Mouse (Mus musculus) left cerebral cortex, postnatal 36 days (tissue): ENCODE results near the gene Elovl6. TPM values are rescaled to one million over a fixed set of nuclear protein-coding genes. Genes with fewer than 3 reads are reported as not detected.

Experiments used
- DNase-seq, 2 experiments: peaks; one replicate each; pipeline ENCODE4 v3.0.0; 2021 to 2022; ENCODE audit warnings: low spot score in 2 of 2, mixed read lengths in 1 of 2
- intact Hi-C: fragments of 180-260 bp; cut with DNase I; formaldehyde crosslinking; loops from one replicate; pipeline ENCODE4 v1.15.1; 2025
- total RNA-seq, 2 experiments: library from RNA; stranded (reverse); gene quantifications; 2 replicates each; pipeline ENCODE4 v1.2.3; 2021

Gene Elovl6
- total RNA-seq, 2 experiments from 2014 or later = 25.7 to 34.1 TPM

- intact Hi-C loops = no loop called here
- no peak for DNase-seq
Measured at GRCm38 (mm10) chr3:129591251-129591650, 59.1 kb downstream of the Elovl6 start.

GRCm38 (mm10) chr3:129591761-129592160 is 59.6 kb downstream of the Elovl6 start:
- intact Hi-C loops = no loop called here
- no peak for DNase-seq

GRCm38 (mm10) chr3:129593001-129593400 is 60.8 kb downstream of the Elovl6 start:
- intact Hi-C loops = no loop called here
- DNase-seq = no peak

- intact Hi-C loops = no loop called here
- no peak for DNase-seq
Measured at GRCm38 (mm10) chr3:129593735-129594134, 61.6 kb downstream of the Elovl6 start.

- intact Hi-C loops = no loop called here
- no peak for DNase-seq
Measured at GRCm38 (mm10) chr3:129596098-129596497, 63.9 kb downstream of the Elovl6 start.

GRCm38 (mm10) chr3:129602289-129602688 is 70.1 kb downstream of the Elovl6 start:
- no peak for DNase-seq
- intact Hi-C loops = no loop called here

GRCm38 (mm10) chr3:129605487-129605886 is 73.3 kb downstream of the Elovl6 start:
- DNase-seq = no peak
- intact Hi-C loops = no loop called here

GRCm38 (mm10) chr3:129605934-129606333 is 73.8 kb downstream of the Elovl6 start:
- no peak for DNase-seq
- intact Hi-C loops = no loop called here

- DNase-seq = no peak
- intact Hi-C loops = loop anchor here (5.0 kb wide), 1 partner anchor 79 kb away; the partner anchor contains the start of gene Elovl6
Measured at GRCm38 (mm10) chr3:129611626-129612025, 79.5 kb downstream of the Elovl6 start.

- DNase-seq = peak; percentile 31 to 37
- intact Hi-C loops = loop anchor here (5.0 kb wide), 1 partner anchor 80 kb away; the partner anchor contains the start of gene Elovl6
Measured at GRCm38 (mm10) chr3:129612311-129613097, 80.3 kb downstream of the Elovl6 start.

- DNase-seq = no peak
- intact Hi-C loops = loop anchor here (5.0 kb wide), 1 partner anchor 81 kb away; the partner anchor contains the start of gene Elovl6
Measured at GRCm38 (mm10) chr3:129613756-129614155, 81.6 kb downstream of the Elovl6 start.

GRCm38 (mm10) chr3:129614216-129614615 is 82.1 kb downstream of the Elovl6 start:
- no peak for DNase-seq
- intact Hi-C loops = loop anchor here (5.0 kb wide), 1 partner anchor 82 kb away; the partner anchor contains the start of gene Elovl6

- DNase-seq = no peak
- intact Hi-C loops = no loop called here
Measured at GRCm38 (mm10) chr3:129617450-129617849, 85.3 kb downstream of the Elovl6 start.

- intact Hi-C loops = no loop called here
- DNase-seq = no peak
Measured at GRCm38 (mm10) chr3:129619194-129619775, 87.1 kb downstream of the Elovl6 start.

- no peak for DNase-seq
- intact Hi-C loops = no loop called here
Measured at GRCm38 (mm10) chr3:129620802-129621201, 88.6 kb downstream of the Elovl6 start.

- no peak for DNase-seq
- intact Hi-C loops = no loop called here
Measured at GRCm38 (mm10) chr3:129621255-129621654, 89.1 kb downstream of the Elovl6 start.

- no peak for DNase-seq
- intact Hi-C loops = no loop called here
Measured at GRCm38 (mm10) chr3:129622120-129622519, 90.0 kb downstream of the Elovl6 start.

- no peak for DNase-seq
- intact Hi-C loops = no loop called here
Measured at GRCm38 (mm10) chr3:129622705-129623104, 90.5 kb downstream of the Elovl6 start.

- no peak for DNase-seq
Measured at GRCm38 (mm10) chr3:129624193-129624805, 92.1 kb downstream of the Elovl6 start.

GRCm38 (mm10) chr3:129627281-129627680 is 95.1 kb downstream of the Elovl6 start:
- no peak for DNase-seq
- intact Hi-C loops = no loop called here

More at GRCm38 (mm10) chr3:129624193-129624805, 92.1 kb downstream of the Elovl6 start:
- intact Hi-C loops = no loop called here
